Mouse (Mus musculus): ENCODE measurements at regions not wholly inside any gene's neighbourhood (a gene's known extent, or its start where the extent isn't known, plus 50 kb on each side); places are given as distances from the start of the nearest gene placed in this dataset.

DNA sequence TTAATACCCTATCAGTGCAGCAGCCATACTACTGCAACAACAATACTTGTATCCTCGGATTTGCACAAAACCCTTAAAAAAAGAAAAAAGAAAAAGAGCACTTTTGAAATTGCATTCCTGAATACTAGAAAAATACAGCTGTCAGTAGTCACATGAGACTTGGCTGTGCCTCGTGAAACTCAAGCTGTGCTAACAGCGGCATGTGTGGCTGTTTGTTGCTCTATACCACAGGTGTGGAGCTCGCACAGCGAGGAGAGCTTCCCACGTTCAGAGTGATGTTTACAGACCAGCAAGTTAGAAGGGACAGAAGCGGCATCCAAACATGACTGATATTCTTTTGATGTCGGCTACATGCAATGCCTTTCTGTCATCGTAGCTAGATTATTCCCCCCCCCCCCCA, 169.8 kb downstream of the Gm12689 start:
- TF ChIP-seq CTCF (IDR thresholded peaks at IDR 0.05; ENCODE audit: extremely low read depth, insufficient read depth, insufficient read length, insufficient replicate concordance) (no peak), POLR2A (IDR thresholded peaks at IDR 0.05; ENCODE audit: low read depth, low read length) (no peak)

Data from spleen, adult 2 months (tissue).